Mouse (Mus musculus) C2C12 (cell line): ENCODE results near the gene Siae. TPM values are rescaled to one million over a fixed set of nuclear protein-coding genes. Genes with fewer than 3 reads are reported as not detected.

Experiments used
- H3K27me3 ChIP-seq: one replicate; pipeline ENCODE4 v1.6.1; 2011; ENCODE audit not compliant: control insufficient read depth, insufficient read depth, insufficient read length
- H3K36me3 ChIP-seq: one replicate; pipeline ENCODE4 v1.6.1; 2011; ENCODE audit not compliant: control insufficient read depth, insufficient read depth
- H3K4me3 ChIP-seq: one replicate; pipeline ENCODE4 v1.5.1; 2011; ENCODE audit warnings: mild to moderate bottlenecking, control low read depth; ENCODE audit not compliant: poor library complexity, insufficient read depth, severe bottlenecking
- H3K79me2 ChIP-seq: one replicate; pipeline ENCODE4 v1.6.1; 2011; ENCODE audit not compliant: control insufficient read depth, insufficient read depth
- H3K79me3 ChIP-seq: one replicate; pipeline ENCODE4 v1.6.1; 2011; ENCODE audit warnings: low read depth, control low read depth
- H3ac ChIP-seq: one replicate; pipeline ENCODE3; 2011; ENCODE audit warnings: low read depth; ENCODE audit not compliant: control insufficient read depth, insufficient read length
- CEBPB ChIP-seq: IDR thresholded peaks from one replicate; pipeline ENCODE4 v1.6.1; 2011; ENCODE audit warnings: low read depth, mild to moderate bottlenecking, control low read depth, moderate library complexity
- CTCF ChIP-seq: IDR thresholded peaks from one replicate; pipeline ENCODE4 v1.5.1; 2011; ENCODE audit not compliant: control insufficient read depth, insufficient read depth, insufficient read length
- FOSL1 ChIP-seq: IDR thresholded peaks from one replicate; pipeline ENCODE4 v1.8.0; 2011; ENCODE audit warnings: mild to moderate bottlenecking, low read length; ENCODE audit not compliant: poor library complexity, insufficient read depth, severe bottlenecking
- MAX ChIP-seq: IDR thresholded peaks from one replicate; pipeline ENCODE4 v1.6.1; 2011; ENCODE audit warnings: mild to moderate bottlenecking, control low read depth
- MYOD1 ChIP-seq: IDR thresholded peaks from one replicate; pipeline ENCODE4 v1.6.1; 2011; ENCODE audit warnings: low read depth; ENCODE audit not compliant: control insufficient read depth, insufficient read length
- MYOG ChIP-seq: IDR thresholded peaks from one replicate; pipeline ENCODE4 v1.6.1; 2011; ENCODE audit not compliant: control insufficient read depth, insufficient read length; ENCODE audit errors: extremely low read depth
- USF1 ChIP-seq: IDR thresholded peaks from one replicate; pipeline ENCODE4 v1.6.1; 2011; ENCODE audit warnings: low read depth, mild to moderate bottlenecking, control low read depth, moderate library complexity
- polyA plus RNA-seq: library from polyadenylated mRNA; unstranded; fragments of >200 nt; fragmentation: generic; extraction: Trizol; gene quantifications from one replicate; pipeline ENCODE4 v1.2.1, GENCODE M21; 2012; ENCODE audit warnings: missing spikeins

Gene Siae
- polyA plus RNA-seq, 1 experiment, result 0.51 TPM

- Histone ChIP-seq H3K79me2 (no peaks in the 10 kb centered on the region), H3K79me3 (no peaks in the 10 kb centered on the region), H3K4me3 (no peak overlapping the region), H3ac (no peak overlapping the region), H3K36me3 (no peaks in the 10 kb centered on the region), H3K27me3 (peaks cover 32% of the 10 kb centered on the region)
- TF ChIP-seq CEBPB, result no peak
- TF ChIP-seq MYOD1, result no peak
- TF ChIP-seq USF1, result no peak
- TF ChIP-seq MYOG, result no peak
- no peak for TF ChIP-seq MAX
- no peak for TF ChIP-seq FOSL1
Observed at GRCm38 (mm10) chr9:37567019-37567418, 11.5 kb downstream of the Siae start.

- peaks cover 34% of the 10 kb centered on the region for H3K27me3 ChIP-seq
- no peak overlapping the region for H3ac ChIP-seq
- TF ChIP-seq CEBPB, result no peak
- TF ChIP-seq USF1, result no peak
- no peak for TF ChIP-seq CTCF
- no peak for TF ChIP-seq MAX
- TF ChIP-seq MYOD1, result no peak
- H3K79me3 ChIP-seq, result no peaks in the 10 kb centered on the region
- H3K79me2 ChIP-seq, result no peaks in the 10 kb centered on the region
- H3K36me3 ChIP-seq, result no peaks in the 10 kb centered on the region
- H3K4me3 ChIP-seq, result no peak overlapping the region
Observed at GRCm38 (mm10) chr9:37567454-37567853, 12.0 kb downstream of the Siae start.

- H3K79me2 ChIP-seq, result no peaks in the 10 kb centered on the region
- H3K4me3 ChIP-seq, result no peak overlapping the region
- peaks cover 40% of the 10 kb centered on the region for H3K27me3 ChIP-seq
- H3K79me3 ChIP-seq, result no peaks in the 10 kb centered on the region
- no peak overlapping the region for H3ac ChIP-seq
- no peaks in the 10 kb centered on the region for H3K36me3 ChIP-seq
- TF ChIP-seq USF1, result no peak
- TF ChIP-seq MAX, result no peak
- TF ChIP-seq MYOG, result no peak
- TF ChIP-seq CTCF, result no peak
- TF ChIP-seq FOSL1, result no peak
- no peak for TF ChIP-seq MYOD1
- TF ChIP-seq CEBPB, result no peak
Observed at GRCm38 (mm10) chr9:37567892-37568604, 12.6 kb downstream of the Siae start.

- no peaks in the 10 kb centered on the region for H3K36me3 ChIP-seq
- TF ChIP-seq MYOD1 (no peak), CEBPB (no peak), MAX (no peak), CTCF (no peak), FOSL1 (no peak), USF1 (no peak), MYOG (no peak)
- no peak overlapping the region for H3ac ChIP-seq
- H3K79me3 ChIP-seq, result no peaks in the 10 kb centered on the region
- H3K79me2 ChIP-seq, result no peaks in the 10 kb centered on the region
- peaks cover 46% of the 10 kb centered on the region for H3K27me3 ChIP-seq
- no peak overlapping the region for H3K4me3 ChIP-seq
Observed at GRCm38 (mm10) chr9:37568605-37569214, 13.2 kb downstream of the Siae start.

- Histone ChIP-seq H3K79me3 (no peaks in the 10 kb centered on the region), H3ac (no peak overlapping the region), H3K36me3 (no peaks in the 10 kb centered on the region), H3K79me2 (no peaks in the 10 kb centered on the region), H3K27me3 (peaks cover 48% of the 10 kb centered on the region), H3K4me3 (no peak overlapping the region)
- no peak for TF ChIP-seq CEBPB
- no peak for TF ChIP-seq CTCF
- no peak for TF ChIP-seq FOSL1
- TF ChIP-seq MAX, result no peak
- TF ChIP-seq MYOD1, result no peak
- TF ChIP-seq MYOG, result no peak
- no peak for TF ChIP-seq USF1
Observed at GRCm38 (mm10) chr9:37569231-37569835, 13.8 kb downstream of the Siae start.

GRCm38 (mm10) chr9:37572204-37572876 is 16.8 kb downstream of the Siae start:
- H3K27me3 ChIP-seq, result peaks cover 45% of the 10 kb centered on the region

More at GRCm38 (mm10) chr9:37572204-37572876, 16.8 kb downstream of the Siae start:
- Histone ChIP-seq H3K4me3 (no peak overlapping the region), H3ac (no peak overlapping the region), H3K79me3 (no peaks in the 10 kb centered on the region), H3K36me3 (no peaks in the 10 kb centered on the region), H3K79me2 (no peaks in the 10 kb centered on the region)
- TF ChIP-seq CEBPB (no peak), CTCF (no peak), FOSL1 (no peak)
